Mouse (Mus musculus) granulocyte monocyte progenitor cell, adult 5-6 weeks (primary cell): ENCODE results near the gene Slc30a5. TPM values are rescaled to one million over a fixed set of nuclear protein-coding genes. Genes with fewer than 3 reads are reported as not detected.
"Not testable (repeated sequence)": the region's sequence is repeated elsewhere in the genome, so short reads cannot be mapped to it uniquely, and the experiment has no call there.

Source experiments
- ATAC-seq: replicated peaks from 2 replicates; pipeline ENCODE4 v1.8.0; 2016; ENCODE audit warnings: mild to moderate bottlenecking, moderate TSS enrichment, inconsistent platforms; ENCODE audit not compliant: poor library complexity, severe bottlenecking
- total RNA-seq, 2 experiments: library from RNA; stranded (forward) in 1 of 2; stranded (reverse) in 1 of 2; fragments of 200-712, 200-1000 nt in 1 of 2; fragments of >200 nt in 1 of 2; fragmentation: Nextera tagmentation in 1 of 2; gene quantifications; 2 replicates each; pipeline ENCODE4 v1.2.3; 2014 to 2017

Slc30a5 gene
- total RNA-seq, 2 experiments from 2014 or later = 96.8 to 97.9 TPM

GRCm38 (mm10) chr13:100843016-100843725 is 9.9 kb upstream of the Slc30a5 start:
- ATAC-seq = peak; percentile 27; the same call in 1 of the 2 replicates

- ATAC-seq = no peak
Observed at GRCm38 (mm10) chr13:100841741-100842140, 8.5 kb upstream of the Slc30a5 start.

GRCm38 (mm10) chr13:100834777-100835176 is 1.6 kb upstream of the Slc30a5 start:
- no peak for ATAC-seq

GRCm38 (mm10) chr13:100833640-100834002 is 394 bp upstream of the Slc30a5 start:
- no peak for ATAC-seq

- peak; percentile 25 for ATAC-seq
Observed at GRCm38 (mm10) chr13:100832188-100832587, 1.0 kb downstream of the Slc30a5 start.

- ATAC-seq = no peak
Observed at GRCm38 (mm10) chr13:100831123-100831522, 2.1 kb downstream of the Slc30a5 start.

GRCm38 (mm10) chr13:100825627-100826410 is 7.4 kb downstream of the Slc30a5 start:
- no peak for ATAC-seq

GRCm38 (mm10) chr13:100824916-100825315 is 8.3 kb downstream of the Slc30a5 start:
- ATAC-seq = no peak

GRCm38 (mm10) chr13:100824306-100824705 is 8.9 kb downstream of the Slc30a5 start:
- ATAC-seq = peak; percentile 88

GRCm38 (mm10) chr13:100823863-100824262 is 9.4 kb downstream of the Slc30a5 start:
- ATAC-seq = no peak

- no peak for ATAC-seq
Observed at GRCm38 (mm10) chr13:100814451-100814850, 18.8 kb downstream of the Slc30a5 start.

GRCm38 (mm10) chr13:100805776-100806175 is 27.5 kb downstream of the Slc30a5 start:
- no peak for ATAC-seq

GRCm38 (mm10) chr13:100797171-100797570 is 36.1 kb downstream of the Slc30a5 start:
- no peak for ATAC-seq

- no peak for ATAC-seq
Observed at GRCm38 (mm10) chr13:100789083-100789482, 44.1 kb downstream of the Slc30a5 start.

- not testable (repeated sequence) for ATAC-seq
Observed at GRCm38 (mm10) chr13:100788057-100788456, 45.2 kb downstream of the Slc30a5 start.

GRCm38 (mm10) chr13:100787316-100788010 is 45.8 kb downstream of the Slc30a5 start:
- ATAC-seq = no peak

- ATAC-seq = peak; percentile 98
Observed at GRCm38 (mm10) chr13:100786414-100786867, 46.8 kb downstream of the Slc30a5 start, which contains the start of gene Ccnb1. Gene Ccnb1 (minus strand): TSS chr13:100786570.

GRCm38 (mm10) chr13:100785806-100786413 is 47.3 kb downstream of the Slc30a5 start:
- ATAC-seq = peak; percentile 44

- no peak for ATAC-seq
Observed at GRCm38 (mm10) chr13:100777491-100777890, 55.7 kb downstream of the Slc30a5 start.

- no peak for ATAC-seq
Observed at GRCm38 (mm10) chr13:100776710-100777109, 56.5 kb downstream of the Slc30a5 start.
